Mouse (Mus musculus) hindbrain, embryonic 16.5 days (tissue): ENCODE measurements at regions not wholly inside any gene's neighbourhood (a gene's known extent, or its start where the extent isn't known, plus 50 kb on each side); places are given as distances from the start of the nearest gene placed in this dataset.

Experiments used
- ATAC-seq: fragments of 200-750 bp; cut with Nextera tagmentation; 2 replicates; pipeline ENCODE4 v1.8.0; 2017; ENCODE audit warnings: moderate TSS enrichment, moderate library complexity
- H3K27ac ChIP-seq: fragments of 300-500 bp; sonication (generic); 2 replicates; pipeline ENCODE4 v1.5.1; 2014; ENCODE audit warnings: low read depth, mild to moderate bottlenecking, control low read depth, low read length, moderate library complexity
- H3K27me3 ChIP-seq: fragments of 300-500 bp; sonication (generic); replicated peaks from 2 replicates; pipeline ENCODE4 v1.6.1; 2014; ENCODE audit warnings: low read length; ENCODE audit not compliant: control insufficient read depth, insufficient read depth
- H3K36me3 ChIP-seq: fragments of 300-500 bp; sonication (generic); 2 replicates; pipeline ENCODE4 v1.6.1; 2014; ENCODE audit warnings: mild to moderate bottlenecking, low read length, moderate library complexity, mixed read lengths; ENCODE audit not compliant: control insufficient read depth, insufficient read depth
- H3K4me1 ChIP-seq: fragments of 300-500 bp; sonication (generic); 2 replicates; pipeline ENCODE4 v1.6.1; 2014; ENCODE audit warnings: low read depth, low read length; ENCODE audit not compliant: control insufficient read depth, insufficient read depth
- H3K4me2 ChIP-seq: fragments of 300-500 bp; sonication (generic); 2 replicates; pipeline ENCODE4 v1.6.1; 2014; ENCODE audit warnings: mild to moderate bottlenecking, low read length, control low read depth, moderate library complexity
- H3K4me3 ChIP-seq: fragments of 300-500 bp; sonication (generic); 2 replicates; pipeline ENCODE4 v1.5.1; 2014; ENCODE audit warnings: mild to moderate bottlenecking, low read length, control low read depth, moderate library complexity
- H3K9ac ChIP-seq: fragments of 300-500 bp; sonication (generic); 2 replicates; pipeline ENCODE4 v1.6.1; 2014; ENCODE audit warnings: low read depth, mild to moderate bottlenecking, control low read depth, low read length, moderate library complexity
- H3K9me3 ChIP-seq: fragments of 300-500 bp; sonication (generic); 2 replicates; pipeline ENCODE4 v1.6.1; 2014; ENCODE audit warnings: mild to moderate bottlenecking, low read length, moderate library complexity; ENCODE audit not compliant: control insufficient read depth
- WGBS: fragments of 180-500 bp; shearing (Covaris S2); extraction: QIAGEN DNeasy Blood & Tissue Kit; methylation state at CpG from one replicate; pipeline ENCODE4 v1.1.7; 2014; 5-methylcytosine and 5-hydroxymethylcytosine counted together

DNA sequence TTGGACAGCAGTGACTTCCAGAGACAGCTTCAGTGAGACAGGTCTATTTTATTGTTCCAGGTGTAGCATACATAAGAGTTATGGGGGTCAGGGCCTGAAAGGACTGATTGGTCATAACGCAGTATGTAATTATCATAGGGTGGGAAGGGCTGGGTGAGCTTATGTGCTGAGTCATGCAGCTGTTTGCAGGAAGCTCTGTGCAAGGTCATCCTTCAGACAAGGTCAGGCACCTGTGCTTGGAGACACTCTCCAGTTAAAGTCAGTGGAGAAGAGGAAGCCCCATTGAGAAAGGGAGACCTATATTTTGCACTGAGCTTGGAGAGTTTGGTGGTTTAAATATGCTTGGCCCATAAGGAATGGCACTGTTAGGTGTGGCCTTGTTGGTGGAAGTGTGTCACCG, 62.0 kb upstream of the Nkd1 start:
- H3K4me2 ChIP-seq = no peak overlapping the region
- no peak for ATAC-seq
- no peaks in the 10 kb centered on the region for H3K36me3 ChIP-seq
- 89% methylated on average over 2 of the region's 2 CpGs for WGBS
- H3K27ac ChIP-seq = no peak overlapping the region
- H3K4me3 ChIP-seq = no peak overlapping the region
- H3K9ac ChIP-seq = no peak overlapping the region
- H3K4me1 ChIP-seq = peaks cover 14% of the 10 kb centered on the region
- H3K27me3 ChIP-seq = no peaks in the 10 kb centered on the region
- H3K9me3 ChIP-seq = peaks cover 5% of the 10 kb centered on the region; the same call in 1 of the 2 replicates

DNA sequence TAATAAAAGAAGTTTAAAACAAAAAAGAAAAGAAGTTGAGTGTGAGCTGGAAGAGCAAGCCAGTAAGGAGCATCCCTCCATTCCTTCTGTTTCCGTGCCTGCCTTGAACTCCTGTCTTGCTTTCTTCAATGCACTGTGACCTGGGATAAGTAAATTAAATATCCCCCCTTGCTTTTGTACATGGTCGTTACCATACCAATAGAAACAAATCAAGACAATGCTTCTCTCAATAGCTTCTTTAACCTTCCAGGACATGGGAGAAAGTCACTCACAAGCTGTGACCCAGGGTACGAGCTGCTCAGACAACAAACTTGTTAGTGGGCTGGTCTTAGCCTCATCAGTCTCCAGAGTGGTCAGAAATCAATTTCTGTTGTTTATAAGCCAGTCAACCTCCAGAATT, 53.4 kb upstream of the Nkd1 start:
- Histone ChIP-seq H3K4me2 (no peak overlapping the region), H3K27ac (no peak overlapping the region), H3K9me3 (no peaks in the 10 kb centered on the region), H3K4me3 (no peak overlapping the region), H3K36me3 (no peaks in the 10 kb centered on the region), H3K4me1 (no peaks in the 10 kb centered on the region), H3K27me3 (no peaks in the 10 kb centered on the region), H3K9ac (no peak overlapping the region)
- WGBS = 61% methylated on average over 3 of the region's 3 CpGs
- ATAC-seq = no peak

GRCm38 (mm10) chr8:88470931-88471455, 50.2 kb upstream of the Nkd1 start:
- Histone ChIP-seq H3K4me2 (no peak overlapping the region), H3K4me1 (no peaks in the 10 kb centered on the region), H3K9ac (no peak overlapping the region), H3K36me3 (no peaks in the 10 kb centered on the region), H3K27ac (no peak overlapping the region), H3K4me3 (no peak overlapping the region), H3K9me3 (no peaks in the 10 kb centered on the region), H3K27me3 (no peaks in the 10 kb centered on the region)
- 0 out of 2 replicates have a peak, but pooled peaks have one; percentile 34 for ATAC-seq
- WGBS = 39% methylated on average over 8 of the region's 8 CpGs
